Mouse (Mus musculus) right cerebral cortex, adult 18-20 months (tissue): ENCODE data around the gene Apoh.
A peak's percentile ranks its signal among the peaks of the same experiment; 100 is the strongest.

Experiments
- DNase-seq: peaks from one replicate; pipeline ENCODE4 v3.0.0; 2022; ENCODE audit warnings: mixed read lengths

Apoh gene

GRCm38 (mm10) chr11:108333583-108334379, 9.4 kb upstream of the Apoh start:
- DNase-seq, result no peak

DNA sequence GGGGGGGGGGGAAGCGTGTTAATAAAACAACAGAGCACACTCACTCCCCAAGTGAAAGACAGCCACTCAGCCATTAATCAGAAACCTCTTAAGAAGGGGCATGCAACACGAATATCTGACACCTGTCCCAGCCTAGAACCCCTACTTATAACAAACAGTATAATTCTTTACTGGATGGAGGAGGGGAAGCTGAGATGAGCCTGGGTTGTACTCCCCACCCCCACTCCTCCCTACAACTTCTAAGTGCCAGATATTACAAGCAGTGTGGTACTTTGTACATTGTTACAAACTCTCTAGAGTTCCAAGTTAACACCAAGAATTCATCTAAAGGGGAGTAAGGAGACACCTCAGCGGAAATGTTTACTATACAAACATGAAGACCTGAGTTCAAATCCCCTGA, 8.5 kb upstream of the Apoh start:
- DNase-seq, result no peak

DNA sequence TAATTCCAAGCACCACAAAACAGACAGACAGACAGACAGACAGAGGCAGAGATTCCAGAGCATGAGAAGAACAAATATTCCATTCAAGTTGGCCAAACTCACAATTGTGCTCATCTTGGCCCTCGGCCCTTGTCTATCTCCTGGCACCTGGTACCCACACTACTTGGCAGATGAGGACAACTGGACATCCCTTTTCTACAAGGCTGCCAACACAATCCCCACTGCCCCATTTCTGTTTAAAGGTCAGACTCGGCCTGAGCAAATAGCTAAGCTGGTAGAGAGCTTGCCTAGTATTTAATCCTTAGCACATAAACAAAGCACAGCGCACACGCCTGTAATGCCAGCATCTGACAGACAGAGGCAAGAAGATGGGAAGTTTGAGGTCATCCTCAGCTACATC, 7.6 kb upstream of the Apoh start:
- no peak for DNase-seq

DNA sequence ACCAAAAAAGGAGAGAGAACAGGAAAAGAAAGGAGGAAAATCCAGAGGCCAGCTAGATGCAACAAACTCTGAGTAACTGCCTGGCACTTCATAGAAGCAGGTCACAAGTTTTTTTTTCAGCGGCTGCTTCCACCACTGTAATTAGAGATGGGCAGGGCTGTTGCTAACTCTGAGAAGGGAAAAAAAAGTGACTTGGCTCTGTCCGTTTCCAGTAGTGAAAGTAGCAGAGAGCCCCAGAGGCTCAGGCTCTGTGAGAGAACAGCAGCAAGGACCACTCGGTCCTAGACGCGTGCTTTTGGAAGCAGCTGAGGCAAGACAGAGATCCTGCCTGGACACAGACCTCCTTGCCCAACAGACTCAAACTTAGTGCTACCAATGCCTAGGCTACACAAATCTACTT, 6.7 kb upstream of the Apoh start:
- no peak for DNase-seq

DNA sequence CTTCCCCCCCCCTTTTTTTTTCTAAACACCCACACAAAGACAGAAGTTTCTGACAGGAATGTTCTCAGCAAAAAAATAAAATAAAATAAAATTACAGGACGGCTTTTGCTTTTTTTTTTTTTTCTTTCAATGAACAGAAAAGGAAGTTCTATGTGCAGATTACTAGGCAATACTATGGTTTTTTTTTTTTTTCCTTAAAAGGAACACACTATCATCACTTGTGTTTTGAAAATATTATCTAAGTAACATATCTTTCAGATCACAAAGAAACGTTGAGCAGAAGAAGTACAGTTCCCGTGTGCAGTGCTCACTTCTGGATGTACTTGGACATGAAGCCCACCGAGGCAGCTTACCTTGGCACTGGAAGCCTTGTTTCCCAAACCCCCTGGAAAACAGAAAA, 2.9 kb upstream of the Apoh start:
- no peak for DNase-seq

DNA sequence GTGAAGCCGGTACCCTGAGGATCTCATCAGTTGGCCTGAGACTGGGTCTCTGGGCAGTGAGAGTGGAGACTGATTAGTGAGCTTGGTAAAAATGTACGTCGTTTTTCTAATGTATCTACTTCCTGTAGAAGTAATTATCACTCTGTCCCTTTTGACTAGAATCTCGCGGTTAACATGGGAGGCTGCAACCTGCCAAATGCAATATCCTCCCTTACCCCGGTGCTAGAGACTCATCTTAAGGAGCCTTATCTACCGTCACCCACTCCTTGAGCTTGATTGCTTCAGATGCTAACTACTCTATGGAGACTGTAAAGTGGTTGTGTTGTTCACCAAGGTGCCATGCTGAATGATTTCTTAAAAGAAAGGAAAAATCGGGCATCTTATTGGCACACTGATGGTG, 1.4 kb upstream of the Apoh start:
- no peak for DNase-seq

DNA sequence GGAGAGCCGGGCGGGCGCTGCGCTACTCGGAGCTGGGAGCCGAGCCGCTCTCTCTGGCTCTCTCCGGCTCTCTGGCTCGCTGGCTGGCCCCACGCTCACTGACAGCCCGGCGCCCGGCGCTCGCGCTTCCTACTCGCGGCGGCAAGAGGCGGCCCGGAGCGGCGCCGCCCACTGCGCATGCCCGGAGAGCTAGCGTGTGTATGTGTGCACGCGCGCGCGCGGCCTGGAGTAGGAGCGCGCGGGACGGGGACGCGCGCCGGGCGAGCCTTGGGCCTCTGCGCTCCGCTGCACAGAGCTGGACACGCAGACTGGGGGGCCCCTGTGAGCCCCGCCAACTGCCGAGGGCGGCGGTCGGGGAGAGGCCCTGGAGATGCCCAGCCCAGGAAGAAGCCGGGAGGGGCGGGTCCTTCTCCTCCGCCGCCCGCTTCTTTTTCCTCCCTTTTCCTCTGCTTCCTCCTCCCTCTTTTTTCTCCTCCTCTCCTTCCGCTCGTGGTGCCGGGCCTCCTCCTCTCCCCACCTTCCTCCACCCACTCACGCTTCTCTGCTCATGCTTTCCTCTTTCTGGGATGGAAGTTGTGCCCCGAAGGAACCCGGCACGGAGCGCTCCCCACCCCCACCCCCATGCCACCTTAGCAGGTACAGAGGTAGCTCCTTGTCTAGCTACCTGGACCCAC, 772 bp downstream of the Apoh start, which contains the start of gene Prkca:
TSS of gene Prkca (minus strand) at position 140 of the 674 bp plus-strand sequence.
- peak; percentile 95 for DNase-seq

DNA sequence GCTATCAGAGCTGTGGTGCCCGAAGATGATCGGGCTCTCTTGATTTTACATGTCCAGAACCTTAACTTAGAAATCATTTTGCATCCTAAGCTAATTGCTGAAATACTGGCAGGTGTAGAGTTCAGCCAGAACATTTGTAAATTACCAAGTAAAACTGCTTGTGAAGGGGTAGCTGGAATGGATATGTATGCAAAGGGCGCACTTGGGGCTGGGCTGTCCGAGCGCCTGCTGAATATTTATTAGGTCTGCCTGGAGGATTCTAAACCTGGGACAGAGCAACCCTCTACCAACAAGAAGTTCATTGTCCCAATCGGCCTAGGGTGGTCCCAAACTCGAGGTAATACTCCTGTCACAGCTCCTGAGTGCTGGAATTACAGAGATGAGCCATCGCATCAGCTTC, 1.6 kb downstream of the Apoh start:
- no peak for DNase-seq

- no peak for DNase-seq
Measured at GRCm38 (mm10) chr11:108345321-108345720, 2.2 kb downstream of the Apoh start.

DNA sequence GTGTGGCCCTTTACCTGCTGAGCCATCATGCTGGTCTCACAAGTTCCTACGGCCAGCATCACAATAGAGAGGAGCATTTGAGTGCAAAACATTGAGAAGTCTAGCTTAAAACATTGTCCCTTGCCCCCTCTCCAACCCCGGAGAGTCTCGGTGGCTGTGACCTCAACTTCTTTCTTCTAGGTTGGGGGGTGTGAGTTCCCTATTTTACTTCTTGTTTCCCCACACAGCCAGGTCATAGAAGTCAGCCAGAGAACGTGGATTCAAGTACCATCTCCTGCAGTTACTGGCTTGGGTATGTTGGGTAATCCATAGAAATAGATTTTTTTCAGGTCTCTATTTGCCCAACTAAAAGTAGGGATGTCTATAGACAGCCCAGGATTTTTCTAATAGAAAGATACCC, 7.6 kb downstream of the Apoh start:
- no peak for DNase-seq

DNA sequence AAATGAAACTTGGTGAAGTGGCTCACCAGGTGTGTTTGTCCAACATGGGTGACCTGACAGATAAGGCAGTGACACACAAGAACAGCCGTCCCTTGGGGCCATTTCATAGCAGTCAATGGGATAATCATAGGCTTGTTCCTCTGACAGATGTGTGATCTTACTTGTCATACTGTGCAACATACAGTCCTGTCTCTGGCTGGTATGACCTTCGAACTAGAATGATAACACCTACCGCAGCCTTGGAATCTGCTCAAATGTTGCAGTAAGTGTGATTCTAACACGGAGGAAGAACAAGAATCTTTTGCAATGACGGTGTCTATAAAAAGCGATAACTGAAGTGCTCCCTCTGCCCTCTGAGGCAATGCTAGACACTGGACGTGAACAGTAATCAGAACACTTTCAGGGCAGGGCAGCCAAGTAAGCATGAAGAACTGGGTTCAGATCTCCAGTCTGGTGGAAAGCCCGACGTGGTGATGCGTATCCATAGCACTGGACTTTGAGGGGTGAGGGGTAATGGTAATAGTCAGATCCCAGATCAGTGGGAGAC, 9.8 kb downstream of the Apoh start:
- no peak for DNase-seq

DNA sequence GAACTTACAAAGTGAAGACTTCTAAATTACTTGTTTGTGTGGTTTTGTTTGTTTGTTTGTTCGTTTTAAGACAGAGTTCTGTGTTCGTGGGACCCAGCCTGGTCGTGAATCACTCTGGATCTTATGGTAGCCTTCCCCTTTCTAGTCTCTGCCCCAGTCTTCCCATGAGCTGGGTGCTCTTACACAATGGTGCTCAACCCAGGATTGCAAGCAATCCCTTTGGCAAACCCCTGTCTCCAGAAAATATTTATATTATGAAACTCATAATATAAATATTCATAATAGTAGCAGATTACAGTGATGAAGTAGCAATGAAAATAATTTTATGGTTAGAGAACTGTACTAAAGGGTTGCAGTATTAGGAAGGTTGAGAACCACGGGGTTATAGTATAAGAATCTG, 12.9 kb downstream of the Apoh start:
- no peak for DNase-seq

DNA sequence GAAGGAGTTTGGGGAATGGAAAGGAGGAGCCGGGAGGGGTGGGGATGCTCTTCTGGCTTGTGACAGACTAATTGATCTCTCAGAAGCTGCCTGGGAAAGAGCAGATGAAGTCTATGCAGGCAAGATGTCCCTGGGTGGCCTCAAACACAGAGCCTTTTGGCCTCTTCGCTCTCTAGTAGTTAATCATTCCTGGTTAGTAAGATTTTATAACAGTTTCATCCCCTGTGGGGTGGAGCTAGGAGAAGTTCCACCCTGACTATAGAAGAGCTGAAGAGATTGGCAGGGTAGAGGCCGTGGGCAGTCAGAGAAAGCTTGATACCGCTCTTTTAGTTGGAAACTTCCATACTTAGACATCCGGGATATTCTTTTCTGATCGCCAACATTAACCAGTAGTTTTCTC, 15.8 kb downstream of the Apoh start:
- no peak for DNase-seq

- no peak for DNase-seq
Measured at GRCm38 (mm10) chr11:108360983-108361382, 17.8 kb downstream of the Apoh start.

- no peak for DNase-seq
Measured at GRCm38 (mm10) chr11:108362965-108363364, 19.8 kb downstream of the Apoh start.

GRCm38 (mm10) chr11:108363991-108364390, 20.8 kb downstream of the Apoh start:
- DNase-seq, result no peak

GRCm38 (mm10) chr11:108364945-108365589, 21.9 kb downstream of the Apoh start:
- peak; percentile 19 for DNase-seq

DNA sequence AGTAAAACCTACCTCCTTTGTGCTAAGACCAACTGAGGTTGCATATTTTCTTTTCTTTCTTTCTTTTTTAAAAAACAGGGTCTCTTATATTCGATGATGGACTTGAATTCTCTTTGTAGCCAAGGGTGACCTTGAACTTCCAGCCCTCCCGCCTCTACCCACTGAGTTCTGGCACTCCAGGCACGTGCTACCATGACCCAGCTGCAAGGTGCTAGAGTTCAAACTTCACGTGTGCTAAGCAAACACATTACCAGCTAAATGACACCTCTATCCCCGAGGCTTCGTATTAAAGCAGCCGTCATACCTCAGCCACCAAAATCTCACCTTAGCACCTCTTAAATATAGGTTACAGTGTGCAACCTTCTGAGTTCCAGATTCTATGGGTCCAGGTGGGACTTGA, 22.4 kb downstream of the Apoh start:
- DNase-seq, result no peak

- no peak for DNase-seq
Measured at GRCm38 (mm10) chr11:108367046-108367445, 23.9 kb downstream of the Apoh start.

GRCm38 (mm10) chr11:108376815-108377214, 33.7 kb downstream of the Apoh start:
- no peak for DNase-seq

GRCm38 (mm10) chr11:108377680-108378362, 34.7 kb downstream of the Apoh start:
- peak; percentile 86 for DNase-seq

DNA sequence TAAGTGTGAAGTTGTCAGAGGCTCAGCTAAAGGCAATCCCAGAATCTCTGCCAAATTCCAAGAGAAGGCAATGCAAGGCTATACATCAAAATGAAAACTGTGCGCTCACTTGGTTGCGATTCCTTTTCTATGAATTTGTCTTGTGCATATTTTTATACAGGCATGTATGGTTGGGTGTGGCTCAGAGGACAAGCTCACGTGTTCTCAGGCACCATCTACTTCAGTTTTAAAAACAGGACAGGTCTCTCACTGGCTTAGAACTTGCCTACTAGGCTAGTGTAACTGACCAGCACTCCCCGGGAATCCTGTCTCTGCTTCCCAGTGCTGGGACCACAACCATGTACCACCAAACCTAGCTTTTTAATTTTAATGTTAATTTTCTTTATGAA, 35.2 kb downstream of the Apoh start:
- DNase-seq, result no peak

DNA sequence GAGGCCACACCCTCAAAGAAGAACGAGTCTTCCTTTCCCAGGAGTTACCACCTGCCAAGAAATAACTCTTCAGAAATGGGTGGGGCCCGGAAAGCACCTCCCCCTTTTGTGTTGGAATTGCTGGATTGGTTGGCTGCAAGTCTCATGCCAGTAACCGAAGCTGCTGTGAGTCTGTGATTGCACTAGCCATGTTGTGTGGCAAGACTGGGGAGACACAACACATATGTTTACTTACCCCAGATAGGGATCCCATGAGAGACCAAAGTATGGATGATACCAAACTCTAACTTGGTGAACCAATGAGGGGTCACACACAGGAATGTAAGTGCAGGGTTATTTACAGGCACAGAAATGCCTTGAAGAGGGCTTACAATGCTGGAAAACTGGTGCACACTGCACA, 39.5 kb downstream of the Apoh start:
- DNase-seq, result no peak
